Mouse (Mus musculus): ENCODE data around the gene Ndufa6. TPM values are rescaled to one million over a fixed set of nuclear protein-coding genes. Genes with fewer than 3 reads are reported as not detected.
"Not testable (repeated sequence)": the region's sequence is repeated elsewhere in the genome, so short reads cannot be mapped to it uniquely, and the experiment has no call there.

Ndufa6 gene
- total RNA-seq (2021) = 100 to 1,000 TPM; 203 to 221 TPM
- long read RNA-seq, experiment 1, transcript Ndufa6-201 (3 exons, 590 nt) = major isoform, 61 of 71 reads
- long read RNA-seq, experiment 1, partial matches to known transcripts = 5 of 71 reads
- long read RNA-seq, experiment 1, other reads (novel, unspliced or antisense) = 0 of 71 reads
- long read RNA-seq, experiment 2, transcript Ndufa6-205 (2 exons, 382 nt) = minor isoform, 13 of 202 reads
- long read RNA-seq, experiment 2, transcript Ndufa6-206 (2 exons, 440 nt) = minor isoform, 12 of 202 reads
- long read RNA-seq, experiment 2, transcript Ndufa6-201 (3 exons, 590 nt) = major isoform, 166 of 202 reads
- long read RNA-seq, experiment 2, partial matches to known transcripts = 10 of 202 reads
- long read RNA-seq, experiment 2, other reads (novel, unspliced or antisense) = 1 of 202 reads

GRCm38 (mm10) chr15:82354126-82354945, at the start of gene Ndufa6:
Gene Ndufa6, minus strand, starts transcription at chr15:82354322.
- DNase-seq (ENCODE audit: low spot score in 2 of 2) = peak; percentile 94 to 98

- DNase-seq (ENCODE audit: low spot score in 2 of 2) = no peak
These were observed 49.5 kb upstream of the Ndufa6 start for GRCm38 (mm10) chr15:82403606-82404005.

- no peak for DNase-seq (ENCODE audit: low spot score in 2 of 2)
These were observed 48.6 kb upstream of the Ndufa6 start for GRCm38 (mm10) chr15:82402741-82403140.

- DNase-seq (ENCODE audit: low spot score in 2 of 2) = no peak
These were observed 48.0 kb upstream of the Ndufa6 start for GRCm38 (mm10) chr15:82402106-82402505.

- DNase-seq (ENCODE audit: low spot score in 2 of 2) = no peak
These were observed 47.4 kb upstream of the Ndufa6 start for GRCm38 (mm10) chr15:82401516-82401915.

GRCm38 (mm10) chr15:82395955-82396354, 41.8 kb upstream of the Ndufa6 start:
- DNase-seq (ENCODE audit: low spot score in 2 of 2) = not testable (repeated sequence)

GRCm38 (mm10) chr15:82393922-82394321, 39.8 kb upstream of the Ndufa6 start, which contains the start of gene Cyp2d11:
Gene Cyp2d11, minus strand, starts transcription at chr15:82394022.
- DNase-seq (ENCODE audit: low spot score in 2 of 2) = not testable (repeated sequence)

- DNase-seq (ENCODE audit: low spot score in 2 of 2) = not testable (repeated sequence)
These were observed 35.8 kb upstream of the Ndufa6 start for GRCm38 (mm10) chr15:82389916-82390315.

- no peak for DNase-seq (ENCODE audit: low spot score in 2 of 2)
These were observed 31.6 kb upstream of the Ndufa6 start for GRCm38 (mm10) chr15:82385729-82386128.

- DNase-seq (ENCODE audit: low spot score in 2 of 2) = no peak
These were observed 28.3 kb upstream of the Ndufa6 start for GRCm38 (mm10) chr15:82382441-82382840.

- DNase-seq (ENCODE audit: low spot score in 2 of 2) = no peak
These were observed 26.6 kb upstream of the Ndufa6 start for GRCm38 (mm10) chr15:82380714-82381062.

- DNase-seq (ENCODE audit: low spot score in 2 of 2) = peak; percentile 37 to 39
These were observed 26.0 kb upstream of the Ndufa6 start, which contains the start of gene Cyp2d22 for GRCm38 (mm10) chr15:82379871-82380713. Gene Cyp2d22, minus strand, starts transcription at chr15:82380260.

- no peak for DNase-seq (ENCODE audit: low spot score in 2 of 2)
These were observed 25.4 kb upstream of the Ndufa6 start for GRCm38 (mm10) chr15:82379511-82379870.

- DNase-seq (ENCODE audit: low spot score in 2 of 2) = no peak
These were observed 24.4 kb upstream of the Ndufa6 start for GRCm38 (mm10) chr15:82378261-82379180.

GRCm38 (mm10) chr15:82377701-82378100, 23.6 kb upstream of the Ndufa6 start:
- DNase-seq (ENCODE audit: low spot score in 2 of 2) = no peak

GRCm38 (mm10) chr15:82376393-82377138, 22.4 kb upstream of the Ndufa6 start:
- peak; percentile 50 to 83 for DNase-seq (ENCODE audit: low spot score in 2 of 2)

GRCm38 (mm10) chr15:82375855-82376254, 21.7 kb upstream of the Ndufa6 start:
- DNase-seq (ENCODE audit: low spot score in 2 of 2) = no peak

GRCm38 (mm10) chr15:82374437-82374836, 20.3 kb upstream of the Ndufa6 start:
- no peak for DNase-seq (ENCODE audit: low spot score in 2 of 2)

GRCm38 (mm10) chr15:82372991-82373390, 18.9 kb upstream of the Ndufa6 start:
- DNase-seq (ENCODE audit: low spot score in 2 of 2) = no peak

Data from layer of hippocampus, postnatal 14 days (tissue).